Mouse (Mus musculus) liver, adult 2 months (tissue): Measurements from ENCODE around the gene Ccdc84. TPM values are rescaled to one million over a fixed set of nuclear protein-coding genes. Genes with fewer than 3 reads are reported as not detected.
"Not testable (repeated sequence)": the region's sequence is repeated elsewhere in the genome, so short reads cannot be mapped to it uniquely, and the experiment has no call there.

Experiments
- DNase-seq: peaks from one replicate; pipeline ENCODE4 v3.0.0-alpha.2; 2011; ENCODE audit warnings: low read depth, low spot score; ENCODE audit errors: extremely low read depth
- H3K27ac ChIP-seq: fragments of 200-500 bp; replicated peaks from 2 replicates; pipeline ENCODE4 v1.5.1; 2012; ENCODE audit warnings: low read depth, mild to moderate bottlenecking, control low read depth, inconsistent platforms, low read length; ENCODE audit not compliant: insufficient read depth
- H3K27me3 ChIP-seq: fragments of 200-500 bp; 2 replicates; pipeline ENCODE4 v1.6.1; 2012; ENCODE audit warnings: mild to moderate bottlenecking, moderate library complexity, low read length, inconsistent platforms; ENCODE audit not compliant: control insufficient read depth, insufficient read depth
- H3K36me3 ChIP-seq: fragments of 200-500 bp; 2 replicates; pipeline ENCODE4 v1.6.1; 2012; ENCODE audit warnings: low read length, inconsistent platforms; ENCODE audit not compliant: control insufficient read depth, insufficient read depth
- H3K4me1 ChIP-seq: fragments of 200-500 bp; 2 replicates; pipeline ENCODE4 v1.6.1; 2011; ENCODE audit warnings: low read length; ENCODE audit not compliant: control insufficient read depth, insufficient read depth
- H3K4me3 ChIP-seq: fragments of 200-500 bp; 2 replicates; pipeline ENCODE4 v1.5.1; 2011; ENCODE audit warnings: low read depth, mild to moderate bottlenecking, control low read depth, low read length, moderate library complexity; ENCODE audit not compliant: insufficient read depth
- H3K79me2 ChIP-seq: fragments of 200-500 bp; 2 replicates; pipeline ENCODE4 v1.6.1; 2012; ENCODE audit warnings: inconsistent platforms, mild to moderate bottlenecking, low read length, moderate library complexity; ENCODE audit not compliant: control insufficient read depth, insufficient read depth
- H3K9ac ChIP-seq: fragments of 200-500 bp; 2 replicates; pipeline ENCODE4 v1.6.1; 2012; ENCODE audit warnings: low read depth, mild to moderate bottlenecking, control low read depth, inconsistent platforms, low read length
- CTCF ChIP-seq: fragments of 200-500 bp; IDR thresholded peaks from 2 replicates; pipeline ENCODE4 v1.5.1; 2011; ENCODE audit warnings: low read depth, low read length, control low read depth
- POLR2A ChIP-seq: fragments of 200-500 bp; IDR thresholded peaks from 2 replicates; pipeline ENCODE4 v1.6.1; 2011; ENCODE audit warnings: low read length, control low read depth; ENCODE audit not compliant: insufficient read depth; ENCODE audit errors: extremely low read depth
- WGBS: fragments of 180-500 bp; shearing (Covaris S2); methylation state at CpG from one replicate; pipeline ENCODE4 v1.1.7; 2018; 5-methylcytosine and 5-hydroxymethylcytosine counted together
- polyA plus RNA-seq: library from polyadenylated mRNA; depleted of rRNA; stranded (reverse); fragments of >200 nt; gene quantifications from 2 replicates; pipeline ENCODE4 v1.2.3, GENCODE M21; 2012
- total RNA-seq: library from RNA; depleted of rRNA; stranded (reverse); fragments of >200 nt; gene quantifications from 2 replicates; pipeline ENCODE4 v1.2.3, GENCODE M21; 2014

Gene Ccdc84
- total and polyA plus RNA-seq, 2 experiments = 8.8 to 22.0 TPM

- Histone ChIP-seq H3K27ac (peak within 1 kb of the TSS; percentile 72), H3K4me1 (peaks cover 21% of the 10 kb centered on the region), H3K27me3 (no peaks in the 10 kb centered on the region), H3K4me3 (peak within 1 kb of the TSS; percentile 76), H3K36me3 (peaks cover 30% of the 10 kb centered on the region; the same call in 1 of the 2 replicates), H3K79me2 (peaks cover 17% of the 10 kb centered on the region; the same call in 1 of the 2 replicates), H3K9ac (peak within 1 kb of the TSS; percentile 82)
- TF ChIP-seq CTCF = peak; percentile 12; the same call in 1 of the 2 replicates
- TF ChIP-seq POLR2A = peak; percentile 77
- DNase-seq = peak; percentile 91
- WGBS = under 1% methylated on average over 83 of the region's 83 CpGs
Observed at GRCm38 (mm10) chr9:44379054-44379834, 39.1 kb downstream of the Ccdc84 start, which contains the start of gene Hyou1. Gene Hyou1, plus strand, starts transcription at chr9:44379490.

DNA sequence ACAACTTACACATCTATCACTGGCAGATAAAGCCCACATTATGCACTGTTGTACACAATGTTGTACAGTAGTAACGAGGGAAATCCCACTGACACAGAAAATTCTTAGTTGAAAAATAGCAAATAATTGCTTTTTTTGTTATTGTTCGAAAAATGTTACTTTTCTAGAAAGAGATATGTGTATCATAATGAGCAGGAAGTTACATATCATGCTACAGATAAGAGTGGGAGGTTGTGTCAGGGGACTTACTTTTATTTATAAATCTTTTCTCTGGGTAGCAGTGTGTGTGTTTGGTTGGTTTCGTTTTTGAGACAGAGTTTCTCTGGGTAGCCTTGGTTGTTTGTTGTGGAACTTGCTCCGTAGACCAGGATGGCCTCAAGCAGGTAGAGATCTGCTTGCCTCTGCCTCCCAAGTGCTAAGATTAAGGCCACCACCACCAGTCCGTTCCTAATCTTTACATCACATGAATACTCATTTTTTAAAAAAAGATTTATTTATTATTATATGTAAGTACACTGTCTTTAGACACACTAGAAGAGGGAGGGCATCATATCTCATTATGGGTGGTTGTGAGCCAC, 40.1 kb downstream of the Ccdc84 start:
- Histone ChIP-seq H3K36me3 (peaks cover 21% of the 10 kb centered on the region; the same call in 1 of the 2 replicates), H3K27ac (peak overlapping the region; percentile 72; the same call in 1 of the 2 replicates), H3K4me1 (peaks cover 27% of the 10 kb centered on the region), H3K4me3 (peak overlapping the region; percentile 76; the same call in 1 of the 2 replicates), H3K27me3 (no peaks in the 10 kb centered on the region), H3K9ac (peak overlapping the region; percentile 66; the same call in 1 of the 2 replicates), H3K79me2 (peaks cover 17% of the 10 kb centered on the region; the same call in 1 of the 2 replicates)
- 50% methylated on average over 5 of the region's 5 CpGs for WGBS
- no peak for DNase-seq
- TF ChIP-seq POLR2A = no peak
- TF ChIP-seq CTCF = no peak

- Histone ChIP-seq H3K36me3 (peaks cover 12% of the 10 kb centered on the region; the same call in 1 of the 2 replicates), H3K4me1 (peaks cover 28% of the 10 kb centered on the region), H3K79me2 (peaks cover 17% of the 10 kb centered on the region; the same call in 1 of the 2 replicates)
- H3K9ac ChIP-seq, H3K27me3 ChIP-seq, DNase-seq, H3K27ac ChIP-seq, H3K4me3 ChIP-seq: not testable (repeated sequence)
- WGBS = 84% methylated on average over 2 of the region's 2 CpGs
Observed at GRCm38 (mm10) chr9:44377335-44377734, 41.0 kb downstream of the Ccdc84 start.

- TF ChIP-seq CTCF (no peak), POLR2A (no peak)
Observed at GRCm38 (mm10) chr9:44376141-44376540, 42.2 kb downstream of the Ccdc84 start.

DNA sequence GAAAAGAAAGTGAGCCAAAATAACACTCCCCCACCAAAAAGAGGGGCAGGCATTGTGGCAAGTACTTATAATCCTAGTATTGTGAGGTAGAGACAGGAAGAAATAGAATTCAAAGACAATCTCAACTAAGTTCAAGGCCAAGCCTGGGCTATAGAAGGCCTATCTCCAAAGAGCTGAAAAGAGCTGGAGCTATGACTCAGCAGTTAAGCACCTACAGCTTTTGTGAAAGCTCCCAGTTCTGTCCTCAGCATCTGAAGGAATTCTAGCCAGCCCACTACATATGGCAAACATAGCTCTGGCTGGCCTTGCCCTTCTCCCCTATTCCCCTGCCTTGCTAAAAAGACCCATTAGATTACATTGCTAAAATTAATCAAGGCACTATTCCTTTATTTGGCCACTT, 45.0 kb downstream of the Ccdc84 start:
- TF ChIP-seq CTCF = no peak
- no peak for TF ChIP-seq POLR2A
- peak overlapping the region; percentile 100 for H3K27ac ChIP-seq

More at GRCm38 (mm10) chr9:44376141-44376540, 42.2 kb downstream of the Ccdc84 start:
- Histone ChIP-seq H3K9ac (no peak overlapping the region), H3K79me2 (peaks cover 16% of the 10 kb centered on the region; the same call in 1 of the 2 replicates), H3K4me3 (no peak overlapping the region), H3K27ac (peak overlapping the region; percentile 60), H3K27me3 (no peaks in the 10 kb centered on the region), H3K4me1 (peaks cover 20% of the 10 kb centered on the region), H3K36me3 (peaks cover 3% of the 10 kb centered on the region; the same call in 1 of the 2 replicates)
- peak; percentile 76 for DNase-seq
- WGBS = 45% methylated on average over 6 of the region's 6 CpGs

More for the DNA sequence above, 45.0 kb downstream of the Ccdc84 start:
- H3K36me3 ChIP-seq = no peaks in the 10 kb centered on the region
- no peaks in the 10 kb centered on the region for H3K27me3 ChIP-seq
- peaks cover 11% of the 10 kb centered on the region for H3K4me1 ChIP-seq
- peak overlapping the region; percentile 63; the same call in 1 of the 2 replicates for H3K9ac ChIP-seq
- no peak overlapping the region for H3K4me3 ChIP-seq
- no peaks in the 10 kb centered on the region for H3K79me2 ChIP-seq
- peak; percentile 80 for DNase-seq
